Mouse (Mus musculus): ENCODE results near the gene Myo1a.

DNA sequence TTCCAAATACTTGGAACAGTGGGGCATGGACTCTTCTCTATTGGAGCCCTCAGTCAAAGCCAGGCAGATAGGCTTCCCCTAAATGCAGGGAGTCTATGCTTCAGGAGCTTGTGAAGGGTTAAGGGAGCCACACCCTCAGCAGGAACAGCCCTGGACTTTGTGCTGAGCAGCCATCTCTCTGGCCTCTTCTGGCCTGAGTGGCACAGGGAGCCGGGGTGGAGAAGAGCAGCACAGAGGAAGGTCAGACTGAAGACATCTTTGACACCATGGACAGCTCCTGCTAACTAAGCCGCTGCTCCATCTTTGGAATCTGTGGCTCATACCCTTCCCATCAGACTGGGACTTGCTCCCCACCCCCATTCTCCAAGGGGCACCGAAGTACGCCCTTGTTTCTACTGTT, 1.7 kb upstream of the Myo1a start:
- TF ChIP-seq CTCF (IDR thresholded peaks at IDR 0.05; ENCODE audit: extremely low read depth, insufficient read depth, insufficient read length, insufficient replicate concordance) (no peak), POLR2A (IDR thresholded peaks at IDR 0.05; ENCODE audit: low read depth, low read length) (no peak)
